Mouse (Mus musculus) limb, embryonic 13.5 days (tissue): ENCODE data around the gene Prrt3. TPM values are rescaled to one million over a fixed set of nuclear protein-coding genes. Genes with fewer than 3 reads are reported as not detected.

Experiments
- ATAC-seq: fragments of 200-750 bp; cut with Nextera tagmentation; 2 replicates; pipeline ENCODE4 v1.8.0; 2017; ENCODE audit warnings: low read depth, moderate number of reproducible peaks, moderate TSS enrichment; ENCODE audit not compliant: low FRiP score
- H3K27ac ChIP-seq: fragments of 300-500 bp; sonication (generic); 2 replicates; pipeline ENCODE4 v1.5.1; 2015; ENCODE audit warnings: inconsistent platforms, mild to moderate bottlenecking, moderate library complexity
- H3K27me3 ChIP-seq: fragments of 300-500 bp; sonication (generic); 2 replicates; pipeline ENCODE4 v1.6.1; 2015; ENCODE audit warnings: mild to moderate bottlenecking, inconsistent platforms
- H3K36me3 ChIP-seq: fragments of 300-500 bp; sonication (generic); 2 replicates; pipeline ENCODE4 v1.6.1; 2015; ENCODE audit warnings: inconsistent platforms, mild to moderate bottlenecking, moderate library complexity
- H3K4me1 ChIP-seq: fragments of 300-500 bp; sonication (generic); 2 replicates; pipeline ENCODE4 v1.6.1; 2015; ENCODE audit warnings: inconsistent platforms
- H3K4me2 ChIP-seq: fragments of 300-500 bp; sonication (generic); replicated peaks from 2 replicates; pipeline ENCODE4 v1.6.1; 2015; ENCODE audit warnings: inconsistent platforms, mild to moderate bottlenecking, moderate library complexity
- H3K4me3 ChIP-seq: fragments of 300-500 bp; sonication (generic); 2 replicates; pipeline ENCODE4 v1.5.1; 2015; ENCODE audit warnings: moderate library complexity, mild to moderate bottlenecking, inconsistent platforms
- H3K9ac ChIP-seq: fragments of 300-500 bp; sonication (generic); 2 replicates; pipeline ENCODE4 v1.6.1; 2015; ENCODE audit warnings: mild to moderate bottlenecking, inconsistent platforms
- H3K9me3 ChIP-seq: fragments of 300-500 bp; sonication (generic); 2 replicates; pipeline ENCODE4 v1.6.1; 2016; ENCODE audit warnings: inconsistent platforms
- WGBS: fragments of 180-500 bp; shearing (Covaris S2); methylation state at CpG from one replicate; pipeline ENCODE4 v1.1.7; 2015; 5-methylcytosine and 5-hydroxymethylcytosine counted together
- polyA plus RNA-seq: library from polyadenylated mRNA; unstranded; fragments of >200 nt; fragmentation: Nextera tagmentation; extraction: Ambion mirVana; gene quantifications from 2 replicates; pipeline ENCODE4 v1.2.1, GENCODE M21; 2015

Prrt3 gene
- polyA plus RNA-seq, 1 experiment from 2014 or later, result 0.94 TPM

DNA sequence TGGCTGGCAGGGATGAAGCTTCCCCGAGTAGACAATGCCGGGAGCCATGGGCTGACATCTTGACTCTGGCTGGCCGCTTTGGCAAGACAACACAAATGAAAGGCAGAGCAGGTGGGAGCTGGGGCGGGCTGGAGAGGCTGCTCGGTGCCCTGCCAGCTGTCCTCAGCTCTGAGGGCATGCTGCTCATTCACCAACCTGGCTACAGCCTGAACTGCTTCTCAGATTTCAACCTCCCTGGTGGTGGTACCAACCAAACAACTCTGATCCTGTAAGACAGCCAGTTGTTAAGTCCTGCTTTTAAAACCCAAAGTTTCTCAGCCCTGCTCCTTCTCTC, 7.2 kb upstream of the Prrt3 start:
- 36% methylated on average over 5 of the region's 5 CpGs for WGBS
- Histone ChIP-seq H3K4me3 (no peak overlapping the region), H3K36me3 (peaks cover 11% of the 10 kb centered on the region), H3K9me3 (no peaks in the 10 kb centered on the region), H3K4me1 (no peaks in the 10 kb centered on the region), H3K4me2 (no peak overlapping the region), H3K27ac (0 out of 2 replicates have a peak overlapping the region, but pooled peaks have one; percentile 52), H3K27me3 (no peaks in the 10 kb centered on the region), H3K9ac (no peak overlapping the region)
- peak; percentile 55; the same call in 1 of the 2 replicates for ATAC-seq

DNA sequence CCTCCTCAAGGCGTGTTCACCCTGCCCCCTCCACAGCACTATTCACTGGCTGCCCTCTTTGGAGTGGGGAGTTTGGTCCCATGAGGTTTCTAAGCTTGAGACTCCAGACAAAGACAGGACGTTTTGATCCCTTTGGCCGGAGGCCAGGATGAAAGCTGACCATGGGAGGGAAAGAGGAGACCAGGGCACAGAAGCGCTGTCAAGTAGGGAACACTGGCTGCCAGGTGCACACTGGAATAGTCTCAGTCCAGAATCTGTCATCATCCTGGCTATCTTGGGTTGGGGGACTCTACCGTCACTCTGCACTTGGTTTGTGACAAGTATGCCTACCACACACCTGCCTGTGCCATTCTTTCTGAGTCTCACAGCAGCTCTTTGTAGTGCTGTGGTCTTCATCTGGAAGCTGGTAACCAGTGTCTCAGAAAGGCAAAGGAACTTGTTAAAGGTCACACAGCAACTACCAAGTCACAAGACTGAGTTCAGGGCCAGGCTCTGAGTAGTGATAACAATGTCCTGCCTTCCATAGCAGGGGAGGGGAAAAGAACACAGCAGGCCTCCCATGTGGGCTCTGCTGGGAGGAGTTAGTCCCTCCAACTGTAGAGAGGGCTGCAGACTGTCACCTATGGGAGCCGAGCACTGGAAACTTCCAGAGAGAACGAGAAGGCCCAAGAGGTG, 6.7 kb upstream of the Prrt3 start:
- H3K27me3 ChIP-seq, result no peaks in the 10 kb centered on the region
- 0 out of 2 replicates have a peak overlapping the region, but pooled peaks have one; percentile 52 for H3K27ac ChIP-seq
- WGBS, result 65% methylated on average over 7 of the region's 7 CpGs
- H3K9ac ChIP-seq, result no peak overlapping the region
- no peaks in the 10 kb centered on the region for H3K4me1 ChIP-seq
- peak; percentile 71 for ATAC-seq
- no peak overlapping the region for H3K4me2 ChIP-seq
- H3K4me3 ChIP-seq, result no peak overlapping the region
- H3K36me3 ChIP-seq, result peaks cover 6% of the 10 kb centered on the region; the same call in 1 of the 2 replicates
- no peaks in the 10 kb centered on the region for H3K9me3 ChIP-seq

DNA sequence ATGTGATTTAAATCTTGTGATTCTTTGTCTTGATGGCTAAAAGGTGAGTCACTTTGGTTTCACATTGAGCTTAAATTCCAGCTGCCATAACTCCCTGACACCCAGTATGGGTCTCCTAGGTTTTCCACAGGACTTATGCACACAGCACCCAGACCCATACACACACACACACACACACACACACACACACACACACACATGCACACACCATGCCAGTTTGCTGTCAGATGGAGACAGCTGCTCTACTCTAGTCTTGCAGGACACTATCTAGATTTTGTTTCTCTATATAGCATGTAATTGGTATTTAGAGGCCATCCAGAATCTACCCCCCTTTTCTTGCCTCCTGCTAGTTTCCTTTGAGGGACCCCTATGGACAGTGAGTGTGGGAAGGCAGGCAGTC, 5.4 kb upstream of the Prrt3 start:
- H3K36me3 ChIP-seq, result no peaks in the 10 kb centered on the region
- no peak overlapping the region for H3K27ac ChIP-seq
- no peaks in the 10 kb centered on the region for H3K4me1 ChIP-seq
- no peak overlapping the region for H3K4me2 ChIP-seq
- no peak overlapping the region for H3K9ac ChIP-seq
- no peak overlapping the region for H3K4me3 ChIP-seq
- H3K27me3 ChIP-seq, result peaks cover 10% of the 10 kb centered on the region
- no peaks in the 10 kb centered on the region for H3K9me3 ChIP-seq
- 0 out of 2 replicates have a peak, but pooled peaks have one; percentile 25 for ATAC-seq

DNA sequence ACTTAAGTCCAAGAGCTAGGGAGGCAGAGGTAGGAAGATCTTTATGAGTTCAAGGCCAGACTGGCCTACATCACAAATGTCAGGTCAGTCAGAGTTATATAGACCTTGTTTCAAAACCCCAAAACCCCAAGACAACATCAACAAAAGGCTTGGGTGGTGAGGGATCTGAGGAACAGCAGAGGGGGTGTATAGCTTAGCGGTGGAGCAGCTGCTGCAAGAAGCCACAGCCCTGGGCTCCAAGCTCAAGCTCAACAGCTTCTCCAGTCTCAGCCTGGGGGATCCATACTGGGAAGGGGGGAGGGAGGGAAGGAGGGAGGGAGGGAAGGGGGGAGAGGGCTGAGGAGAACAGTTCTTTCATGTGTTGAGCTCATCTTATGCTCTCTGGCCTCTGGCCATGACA, 4.0 kb upstream of the Prrt3 start:
- Histone ChIP-seq H3K36me3 (no peaks in the 10 kb centered on the region), H3K9me3 (no peaks in the 10 kb centered on the region), H3K27ac (no peak overlapping the region), H3K4me3 (no peak overlapping the region), H3K4me2 (no peak overlapping the region), H3K27me3 (peaks cover 24% of the 10 kb centered on the region), H3K9ac (no peak overlapping the region), H3K4me1 (peaks cover 7% of the 10 kb centered on the region; the same call in 1 of the 2 replicates)
- ATAC-seq, result no peak
- WGBS, result 67% methylated on average over 1 of the region's 1 CpGs

GRCm38 (mm10) chr6:113502801-113503200, 1.1 kb upstream of the Prrt3 start:
- WGBS, result 82% methylated on average over 2 of the region's 2 CpGs
- peaks cover 44% of the 10 kb centered on the region for H3K27me3 ChIP-seq
- ATAC-seq, result no peak

DNA sequence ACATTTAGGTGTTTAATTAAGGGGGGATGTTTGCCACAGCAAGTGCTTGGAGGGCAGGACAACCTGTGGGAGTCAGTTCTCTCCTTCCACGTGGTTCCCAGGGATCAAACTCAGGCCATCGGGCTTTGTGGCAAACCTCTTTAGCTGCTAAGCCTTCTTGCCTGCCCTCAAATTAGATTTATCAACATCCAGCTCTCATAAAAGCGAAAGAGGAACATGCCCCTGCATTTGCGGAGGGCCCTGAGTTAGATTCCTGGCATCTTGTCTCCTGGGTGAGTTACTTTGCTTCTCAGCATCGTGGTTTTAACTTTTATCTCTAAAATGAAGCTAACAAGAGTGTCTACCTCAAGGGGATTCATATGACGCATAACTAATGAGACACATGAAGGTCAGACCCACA, 2.4 kb downstream of the Prrt3 start:
- Histone ChIP-seq H3K27ac (no peak overlapping the region), H3K27me3 (peaks cover 78% of the 10 kb centered on the region), H3K4me2 (no peak overlapping the region), H3K4me1 (peaks cover 17% of the 10 kb centered on the region), H3K9ac (no peak overlapping the region), H3K4me3 (no peak overlapping the region), H3K36me3 (no peaks in the 10 kb centered on the region), H3K9me3 (no peaks in the 10 kb centered on the region)
- no peak for ATAC-seq
- 67% methylated on average over 6 of the region's 6 CpGs for WGBS

More at GRCm38 (mm10) chr6:113502801-113503200, 1.1 kb upstream of the Prrt3 start:
- Histone ChIP-seq H3K4me2 (no peak overlapping the region), H3K36me3 (no peaks in the 10 kb centered on the region), H3K27ac (no peak overlapping the region), H3K9ac (no peak overlapping the region), H3K9me3 (no peaks in the 10 kb centered on the region), H3K4me3 (no peak overlapping the region), H3K4me1 (peaks cover 7% of the 10 kb centered on the region; the same call in 1 of the 2 replicates)

DNA sequence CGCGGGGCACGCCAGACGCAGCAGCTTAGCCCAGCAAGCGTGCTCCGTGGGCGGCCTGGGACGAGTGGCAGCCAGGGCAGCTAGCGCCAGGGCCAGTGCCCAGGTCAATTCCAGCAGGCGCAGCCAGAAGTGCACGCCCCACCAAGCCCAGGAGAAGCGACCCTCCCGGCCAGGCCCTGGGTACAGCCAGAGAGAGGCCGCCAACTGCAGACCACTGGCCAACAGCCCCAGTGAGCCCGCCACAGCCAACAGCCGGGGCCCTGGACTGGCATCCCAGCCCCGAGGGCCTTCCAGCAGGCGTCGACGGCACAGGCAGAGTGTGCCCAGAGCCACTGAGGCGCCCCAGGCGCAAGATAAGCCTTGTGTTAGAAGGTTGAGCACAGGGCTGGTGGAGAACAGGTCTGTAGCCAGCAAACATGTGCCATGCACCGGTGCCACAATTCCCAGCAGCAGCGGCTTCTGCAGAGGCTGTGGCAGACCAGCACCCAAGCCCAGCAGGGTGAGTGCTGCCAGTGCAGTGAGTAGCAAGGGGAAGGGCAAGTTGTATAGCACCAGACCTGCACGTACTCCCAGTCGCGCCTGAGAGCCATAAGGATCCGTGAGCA, 6.6 kb downstream of the Prrt3 start:
- peak overlapping the region; percentile 48 for H3K4me3 ChIP-seq
- ATAC-seq, result no peak
- H3K4me1 ChIP-seq, result peaks cover 12% of the 10 kb centered on the region
- H3K4me2 ChIP-seq, result peak overlapping the region; percentile 68
- H3K9ac ChIP-seq, result peak overlapping the region; percentile 62
- no peaks in the 10 kb centered on the region for H3K36me3 ChIP-seq
- peaks cover 55% of the 10 kb centered on the region for H3K27me3 ChIP-seq
- 38% methylated on average over 28 of the region's 28 CpGs for WGBS
- no peaks in the 10 kb centered on the region for H3K9me3 ChIP-seq
- H3K27ac ChIP-seq, result no peak overlapping the region

DNA sequence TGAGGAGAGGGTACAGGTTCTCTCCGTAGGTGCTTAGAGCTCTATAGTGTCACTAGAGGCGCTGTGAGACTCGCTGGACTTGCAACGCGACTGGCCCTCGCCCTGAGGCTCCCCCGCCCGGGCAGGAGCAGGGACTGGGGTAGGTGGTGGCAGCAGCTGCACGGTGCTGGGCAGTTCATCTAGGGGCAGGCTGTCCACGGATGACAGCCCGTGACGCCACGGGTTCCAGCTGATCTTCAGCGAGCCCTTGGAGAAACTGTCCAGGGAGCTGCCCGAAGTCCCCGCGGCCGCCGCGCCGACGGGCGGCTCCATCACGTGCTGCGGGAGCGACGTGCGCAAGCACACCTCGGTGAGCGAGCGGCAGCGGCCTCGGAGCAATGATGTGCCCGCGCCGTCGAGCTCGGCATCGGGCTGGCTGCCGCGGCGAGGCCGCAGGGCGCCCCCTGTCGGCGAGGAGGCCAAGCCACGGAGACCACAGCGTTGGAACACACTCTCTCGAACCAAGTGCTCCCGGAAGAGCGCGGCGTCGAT, 7.4 kb downstream of the Prrt3 start:
- ATAC-seq, result peak; percentile 80
- no peak overlapping the region for H3K27ac ChIP-seq
- peaks cover 47% of the 10 kb centered on the region for H3K27me3 ChIP-seq
- H3K9ac ChIP-seq, result peak overlapping the region; percentile 62
- H3K4me1 ChIP-seq, result peaks cover 12% of the 10 kb centered on the region
- no peaks in the 10 kb centered on the region for H3K9me3 ChIP-seq
- 1% methylated on average over 53 of the region's 54 CpGs for WGBS
- H3K36me3 ChIP-seq, result peaks cover 5% of the 10 kb centered on the region; the same call in 1 of the 2 replicates
- H3K4me2 ChIP-seq, result peak overlapping the region; percentile 68
- H3K4me3 ChIP-seq, result peak overlapping the region; percentile 48

GRCm38 (mm10) chr6:113492101-113492864, 9.4 kb downstream of the Prrt3 start:
- Histone ChIP-seq H3K4me2 (no peak overlapping the region), H3K4me3 (no peak overlapping the region), H3K9ac (no peak overlapping the region), H3K4me1 (peaks cover 17% of the 10 kb centered on the region), H3K9me3 (no peaks in the 10 kb centered on the region), H3K27me3 (peaks cover 35% of the 10 kb centered on the region), H3K27ac (no peak overlapping the region), H3K36me3 (peaks cover 6% of the 10 kb centered on the region; the same call in 1 of the 2 replicates)
- ATAC-seq, result no peak
- WGBS, result 77% methylated on average over 24 of the region's 24 CpGs

- ATAC-seq, result no peak
- Histone ChIP-seq H3K36me3 (peaks cover 6% of the 10 kb centered on the region; the same call in 1 of the 2 replicates), H3K9me3 (no peaks in the 10 kb centered on the region), H3K27me3 (peaks cover 7% of the 10 kb centered on the region), H3K27ac (no peak overlapping the region), H3K4me1 (peaks cover 14% of the 10 kb centered on the region), H3K9ac (no peak overlapping the region), H3K4me3 (no peak overlapping the region), H3K4me2 (no peak overlapping the region)
- WGBS, result 93% methylated on average over 14 of the region's 14 CpGs
Observed at GRCm38 (mm10) chr6:113489410-113489809, 12.3 kb downstream of the Prrt3 start.

GRCm38 (mm10) chr6:113487125-113487576, 14.6 kb downstream of the Prrt3 start:
- no peak overlapping the region for H3K27ac ChIP-seq
- no peaks in the 10 kb centered on the region for H3K9me3 ChIP-seq
- no peak overlapping the region for H3K9ac ChIP-seq
- H3K36me3 ChIP-seq, result peaks cover 6% of the 10 kb centered on the region; the same call in 1 of the 2 replicates
- ATAC-seq, result no peak
- peaks cover 24% of the 10 kb centered on the region for H3K4me1 ChIP-seq
- H3K4me3 ChIP-seq, result no peak overlapping the region
- no peak overlapping the region for H3K4me2 ChIP-seq
- peaks cover 9% of the 10 kb centered on the region for H3K27me3 ChIP-seq
- WGBS, result 15% methylated on average over 7 of the region's 7 CpGs

DNA sequence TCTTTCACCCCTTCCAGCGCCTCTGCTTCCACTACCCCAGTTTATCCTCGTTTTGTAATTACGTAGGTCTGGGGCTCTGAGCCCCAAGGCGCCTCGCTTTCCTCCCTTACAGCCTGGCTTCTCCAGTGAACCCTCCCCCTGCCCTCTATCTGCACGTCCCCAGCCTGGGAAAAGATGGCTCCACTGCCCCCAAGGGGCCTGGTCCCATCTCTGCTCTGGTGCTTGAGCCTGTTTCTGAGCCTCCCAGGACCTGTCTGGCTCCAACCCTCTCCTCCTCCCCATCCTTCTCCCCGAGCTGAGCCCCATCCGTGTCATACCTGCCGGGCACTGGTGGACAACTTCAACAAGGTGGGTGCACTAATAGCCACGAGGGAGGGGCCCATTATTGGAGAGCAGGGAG, 18.0 kb downstream of the Prrt3 start:
- H3K9ac ChIP-seq, result peak overlapping the region; percentile 61
- H3K4me2 ChIP-seq, result peak overlapping the region; percentile 78
- H3K27me3 ChIP-seq, result peaks cover 43% of the 10 kb centered on the region
- 9% methylated on average over 10 of the region's 10 CpGs for WGBS
- no peaks in the 10 kb centered on the region for H3K9me3 ChIP-seq
- ATAC-seq, result no peak
- H3K27ac ChIP-seq, result no peak overlapping the region
- peak overlapping the region; percentile 50 for H3K4me3 ChIP-seq
- H3K4me1 ChIP-seq, result peaks cover 24% of the 10 kb centered on the region
- no peaks in the 10 kb centered on the region; the same call in 1 of the 2 replicates for H3K36me3 ChIP-seq
